Mouse (Mus musculus): Measurements from ENCODE around the gene Slc24a1. TPM values are rescaled to one million over a fixed set of nuclear protein-coding genes. Genes with fewer than 3 reads are reported as not detected.

The Slc24a1 gene
- total RNA-seq, 4 experiments from 2014 or later: 0.09 to 0.20 (median 0.14) TPM

- no peak for DNase-seq (ENCODE audit: low spot score)
Observed at GRCm38 (mm10) chr9:64937491-64937890, 13.9 kb downstream of the Slc24a1 start.

GRCm38 (mm10) chr9:64936508-64936907 is 14.9 kb downstream of the Slc24a1 start:
- peak; percentile 66 for DNase-seq (ENCODE audit: low spot score)

- DNase-seq (ENCODE audit: low spot score): peak; percentile 69
Observed at GRCm38 (mm10) chr9:64934015-64934754, 17.2 kb downstream of the Slc24a1 start.

GRCm38 (mm10) chr9:64931751-64932610 is 19.4 kb downstream of the Slc24a1 start:
- DNase-seq (ENCODE audit: low spot score): peak; percentile 44

GRCm38 (mm10) chr9:64930256-64930655 is 21.2 kb downstream of the Slc24a1 start:
- peak; percentile 43 for DNase-seq (ENCODE audit: low spot score)

GRCm38 (mm10) chr9:64926201-64926991 is 25.0 kb downstream of the Slc24a1 start:
- DNase-seq (ENCODE audit: low spot score): peak; percentile 66

GRCm38 (mm10) chr9:64925771-64926170 is 25.6 kb downstream of the Slc24a1 start:
- no peak for DNase-seq (ENCODE audit: low spot score)

- no peak for DNase-seq (ENCODE audit: low spot score)
Observed at GRCm38 (mm10) chr9:64918560-64918959, 32.8 kb downstream of the Slc24a1 start.

- DNase-seq (ENCODE audit: low spot score): no peak
Observed at GRCm38 (mm10) chr9:64914629-64915028, 36.8 kb downstream of the Slc24a1 start.

- no peak for DNase-seq (ENCODE audit: low spot score)
Observed at GRCm38 (mm10) chr9:64913973-64914372, 37.4 kb downstream of the Slc24a1 start.

GRCm38 (mm10) chr9:64913406-64913805 is 38.0 kb downstream of the Slc24a1 start:
- DNase-seq (ENCODE audit: low spot score): no peak

GRCm38 (mm10) chr9:64907441-64907840 is 44.0 kb downstream of the Slc24a1 start:
- DNase-seq (ENCODE audit: low spot score): no peak

- no peak for DNase-seq (ENCODE audit: low spot score)
Observed at GRCm38 (mm10) chr9:64904917-64905640, 46.3 kb downstream of the Slc24a1 start.

- DNase-seq (ENCODE audit: low spot score): peak; percentile 71
Observed at GRCm38 (mm10) chr9:64903386-64903785, 48.0 kb downstream of the Slc24a1 start.

- no peak for DNase-seq (ENCODE audit: low spot score)
Observed at GRCm38 (mm10) chr9:64902866-64903265, 48.5 kb downstream of the Slc24a1 start.

- no peak for DNase-seq (ENCODE audit: low spot score)
Observed at GRCm38 (mm10) chr9:64896605-64897004, 54.8 kb downstream of the Slc24a1 start.

- DNase-seq (ENCODE audit: low spot score): no peak
Observed at GRCm38 (mm10) chr9:64886008-64886407, 65.4 kb downstream of the Slc24a1 start.
